Mouse (Mus musculus) ZHBTc4 (cell line): ENCODE measurements around the gene Rnf215.

Experiments used
- DNase-seq: peaks from one replicate; pipeline ENCODE4 v3.0.0-alpha.2; 2011; ENCODE audit warnings: low read depth, low spot score

Rnf215 gene

GRCm38 (mm10) chr11:4190677-4191076, 55.7 kb downstream of the Rnf215 start:
- no peak for DNase-seq
